Mouse (Mus musculus) embryo, embryonic 10 days (tissue): ENCODE measurements around the gene Cmtr1.
"Not testable (repeated sequence)": the region's sequence is repeated elsewhere in the genome, so short reads cannot be mapped to it uniquely, and the experiment has no call there.

Experiments used
- DNase-seq: peaks from one replicate; pipeline ENCODE4 v3.0.0-alpha.2; 2015; ENCODE audit warnings: low spot score

Gene Cmtr1

DNA sequence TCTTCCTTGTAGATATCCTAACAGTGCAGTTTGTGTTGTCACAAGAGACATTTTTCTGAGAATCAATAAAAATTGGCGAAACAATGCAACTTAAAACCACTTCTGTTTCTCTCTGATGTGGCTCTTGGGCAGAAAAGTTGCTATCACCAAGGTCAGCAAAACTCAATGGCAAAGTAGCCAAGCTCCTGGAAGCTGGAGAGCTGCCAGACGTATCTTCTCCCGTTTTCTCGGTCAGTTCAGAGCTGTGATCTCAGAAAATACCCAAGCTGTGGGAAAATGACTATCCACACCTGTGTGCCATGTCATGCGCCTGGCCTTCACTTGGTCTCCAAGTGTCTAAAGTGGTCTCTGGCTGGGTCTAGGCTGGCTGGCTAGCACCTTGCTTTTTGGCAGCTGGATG, 45.5 kb downstream of the Cmtr1 start:
- DNase-seq, result no peak

GRCm38 (mm10) chr17:29706981-29707545, 46.7 kb downstream of the Cmtr1 start:
- DNase-seq, result no peak

DNA sequence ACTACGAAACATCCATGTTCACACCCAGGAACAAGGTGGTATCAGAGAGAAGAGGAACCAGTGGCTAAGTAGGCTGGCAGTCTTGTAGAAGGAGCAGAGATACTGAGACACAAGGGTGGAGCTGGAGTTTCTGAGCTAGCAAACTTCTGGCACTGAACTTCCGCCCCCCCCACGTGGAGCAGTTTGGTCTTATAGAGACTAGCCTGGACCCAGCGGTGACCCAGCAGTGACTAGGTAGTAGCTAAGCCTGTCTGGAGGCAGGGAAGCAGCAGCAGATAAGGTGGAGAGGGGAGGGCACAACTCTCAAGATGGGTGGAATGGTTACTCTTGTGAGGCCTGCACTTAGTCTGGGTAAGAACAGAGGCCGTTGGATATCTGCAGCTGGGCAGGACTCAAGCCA, 48.4 kb downstream of the Cmtr1 start:
- DNase-seq, result no peak

DNA sequence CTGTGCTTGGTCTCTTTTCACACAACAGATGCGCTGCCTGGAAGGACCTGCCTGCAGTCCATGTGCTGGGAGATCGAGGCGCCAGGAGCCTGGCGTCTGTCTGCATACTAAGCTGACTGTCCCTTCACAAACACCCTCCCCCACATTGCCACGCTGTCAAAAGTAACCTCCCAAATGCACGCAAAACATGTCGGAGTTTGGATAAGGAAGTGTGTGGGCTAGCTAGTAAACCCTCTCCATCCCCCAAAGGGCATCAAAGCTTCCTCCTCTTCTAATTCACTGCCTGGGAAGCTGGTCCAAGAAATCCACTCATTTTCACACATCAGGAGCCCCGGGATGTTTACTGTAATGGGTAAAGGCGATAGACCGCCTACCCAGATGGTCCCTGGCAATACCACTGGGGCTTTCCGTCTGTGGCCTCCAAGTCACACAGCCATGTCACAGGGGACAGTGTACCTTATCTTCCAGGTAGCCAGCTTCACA, 50.2 kb downstream of the Cmtr1 start:
- no peak for DNase-seq

DNA sequence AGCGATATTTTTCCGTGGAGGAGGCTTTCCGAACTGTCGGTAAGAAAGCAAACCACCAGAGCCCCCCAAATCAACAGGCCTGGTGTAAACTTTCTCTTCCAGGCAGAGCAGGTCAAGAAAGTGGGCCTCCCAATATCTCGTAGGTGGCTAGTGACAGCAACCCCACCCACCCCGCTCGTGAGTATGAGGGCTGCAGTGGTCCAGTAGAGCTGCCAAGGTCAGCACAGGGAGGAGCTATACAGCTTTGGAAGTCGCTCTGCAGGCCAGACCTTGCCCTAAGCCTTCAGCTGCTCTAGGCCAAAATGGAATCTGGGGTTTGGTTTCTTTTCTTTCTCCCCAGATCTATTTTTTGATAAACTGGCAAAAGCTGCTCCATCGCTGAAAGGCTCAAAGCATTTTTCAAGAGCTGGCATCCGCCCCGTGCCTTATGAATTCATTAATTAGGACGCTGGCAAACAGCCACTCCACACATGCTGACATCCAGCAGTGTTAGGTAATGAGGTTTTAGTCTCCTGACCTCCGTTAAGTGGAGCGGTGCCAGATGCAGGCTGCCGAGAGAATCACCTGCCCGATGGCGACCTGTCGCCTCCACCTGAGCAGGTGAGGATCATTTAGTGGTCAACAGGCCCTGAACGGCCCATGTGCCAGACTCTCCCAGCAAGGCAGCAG, 50.8 kb downstream of the Cmtr1 start:
- DNase-seq, result no peak

DNA sequence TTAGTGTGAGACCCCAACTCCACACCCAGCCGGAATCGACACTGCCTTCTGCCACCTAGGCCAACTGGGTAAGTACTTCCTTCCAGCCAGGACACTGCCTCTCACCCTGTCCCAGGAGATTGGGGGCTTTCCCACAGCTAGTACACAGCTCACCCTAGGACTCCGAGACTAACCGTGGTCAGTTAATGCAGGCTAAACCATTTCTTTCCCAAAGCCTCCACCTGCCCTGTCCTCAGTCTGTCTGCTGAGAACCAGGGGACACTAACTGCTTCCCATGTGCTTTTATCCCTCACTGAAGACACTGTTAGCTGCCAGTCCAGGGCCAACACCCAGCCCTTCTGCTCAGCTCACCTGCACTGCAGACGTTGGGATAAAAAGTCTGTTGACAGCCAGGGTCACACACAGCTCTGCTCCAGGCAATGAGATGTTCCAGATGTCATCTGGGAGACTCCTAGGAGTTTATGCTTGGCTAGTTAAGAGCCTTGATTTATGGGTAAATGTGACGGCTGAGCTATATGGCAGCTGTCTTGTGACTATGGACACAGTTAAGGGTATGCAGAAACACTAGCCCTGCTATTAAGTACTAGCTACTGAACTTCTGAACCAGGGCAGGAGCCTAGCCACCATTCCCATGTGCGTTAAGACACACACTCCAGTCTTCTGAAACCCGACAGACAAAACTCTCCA, 51.5 kb downstream of the Cmtr1 start:
- no peak for DNase-seq

- no peak for DNase-seq
These were observed 52.2 kb downstream of the Cmtr1 start for GRCm38 (mm10) chr17:29712565-29712964.

DNA sequence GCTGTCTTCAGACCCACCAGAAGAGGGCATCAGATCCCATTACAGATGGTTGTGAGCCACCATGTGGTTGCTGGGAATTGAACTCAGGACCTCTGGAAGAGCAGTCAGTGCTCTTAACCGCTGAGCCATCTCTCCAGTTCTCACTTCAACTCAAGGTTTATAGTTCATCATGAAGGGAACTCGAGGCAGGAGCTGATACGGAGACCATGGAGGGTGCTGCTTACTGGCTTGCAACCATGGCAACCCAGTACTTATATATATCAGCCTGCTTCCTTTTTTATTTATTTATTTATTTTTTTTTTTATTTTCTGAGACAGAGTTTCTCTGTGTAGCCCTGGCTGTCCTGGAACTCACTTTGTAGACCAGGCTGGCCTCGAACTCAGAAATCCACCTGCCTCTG, 53.3 kb downstream of the Cmtr1 start:
- DNase-seq, result not testable (repeated sequence)

- DNase-seq, result peak; percentile 99
These were observed 56.5 kb downstream of the Cmtr1 start, which contains the start of gene Ccdc167 for GRCm38 (mm10) chr17:29716732-29717445. TSS of gene Ccdc167 (minus strand) at chr17:29717044.

GRCm38 (mm10) chr17:29718660-29719059, 58.3 kb downstream of the Cmtr1 start:
- no peak for DNase-seq

GRCm38 (mm10) chr17:29719628-29720575, 59.5 kb downstream of the Cmtr1 start:
- no peak for DNase-seq

DNA sequence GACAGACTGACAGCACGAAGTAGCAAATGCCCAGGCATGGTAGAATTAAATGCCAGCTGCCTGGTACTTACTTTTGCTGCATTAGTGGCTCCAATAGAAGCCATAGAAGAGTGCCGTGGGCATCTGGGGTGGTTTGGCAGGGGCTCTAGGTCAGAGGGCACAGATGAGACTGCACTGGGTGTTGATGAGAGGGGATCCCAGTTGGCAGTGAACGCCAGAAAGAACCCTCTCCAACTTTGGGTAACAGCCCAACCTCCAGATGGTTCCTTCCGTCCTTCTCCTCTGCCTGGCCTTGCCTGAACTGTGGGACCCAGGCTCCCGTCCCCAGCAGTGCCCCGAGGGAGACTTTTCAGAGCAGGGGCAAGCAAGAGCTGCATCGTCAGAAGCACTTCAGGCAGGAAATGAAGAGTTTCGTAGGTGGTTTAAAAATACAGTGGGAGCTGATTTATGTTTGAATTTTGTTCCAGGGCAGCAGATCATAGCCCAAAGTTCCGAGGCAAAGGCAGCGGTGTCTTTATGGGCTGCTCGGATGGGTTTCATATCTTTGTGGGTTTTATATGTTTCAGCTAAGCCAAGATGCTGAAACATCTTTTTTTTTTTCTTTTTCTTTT, 60.5 kb downstream of the Cmtr1 start:
- DNase-seq, result no peak

DNA sequence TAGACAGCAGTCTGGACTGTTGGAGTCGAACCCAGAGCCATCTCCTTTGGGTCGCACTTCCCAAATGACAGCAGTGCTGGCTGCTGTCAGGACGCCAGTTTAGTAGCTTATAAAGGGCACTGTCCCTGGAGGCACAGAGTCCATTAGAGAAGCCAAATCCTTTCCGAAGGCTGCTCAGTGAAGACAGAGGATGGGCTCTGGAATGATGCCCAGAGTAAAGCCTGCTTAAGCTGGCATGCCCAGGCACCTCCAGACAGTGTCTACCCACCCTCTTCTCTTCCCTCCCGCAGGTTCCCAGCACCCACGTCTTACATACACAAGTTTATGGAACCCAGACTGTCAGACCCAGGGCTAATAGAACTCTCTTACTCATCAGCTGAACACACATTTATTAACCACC, 64.2 kb downstream of the Cmtr1 start:
- DNase-seq, result no peak

DNA sequence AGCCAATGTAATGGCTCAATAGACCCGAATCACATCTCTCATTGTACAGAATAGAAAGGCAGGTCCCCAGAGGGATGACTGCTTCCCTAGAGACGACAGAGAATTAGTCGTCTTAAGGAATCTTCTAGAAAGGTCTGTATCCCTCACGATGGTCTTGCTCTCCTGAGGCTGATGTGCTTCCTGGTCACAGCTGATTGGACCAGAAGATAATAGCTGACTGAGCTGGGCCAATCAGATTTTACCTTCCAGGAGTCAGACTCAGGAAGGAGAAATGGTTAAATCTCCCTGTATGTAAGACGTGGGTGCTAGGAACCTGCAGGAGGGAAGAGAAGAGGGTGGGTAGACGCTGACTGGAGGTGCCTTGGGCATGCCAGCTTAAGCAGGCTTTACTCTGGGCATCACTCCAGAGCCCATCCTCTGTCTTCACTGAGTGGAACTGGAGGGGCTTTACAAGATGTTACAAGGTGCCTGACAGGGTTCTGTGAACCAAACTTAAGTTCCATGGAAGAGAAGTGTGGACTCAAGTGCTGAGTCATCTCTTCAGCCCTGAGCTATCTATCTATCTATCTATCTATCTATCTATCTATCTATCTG, 64.7 kb downstream of the Cmtr1 start:
- DNase-seq, result no peak

DNA sequence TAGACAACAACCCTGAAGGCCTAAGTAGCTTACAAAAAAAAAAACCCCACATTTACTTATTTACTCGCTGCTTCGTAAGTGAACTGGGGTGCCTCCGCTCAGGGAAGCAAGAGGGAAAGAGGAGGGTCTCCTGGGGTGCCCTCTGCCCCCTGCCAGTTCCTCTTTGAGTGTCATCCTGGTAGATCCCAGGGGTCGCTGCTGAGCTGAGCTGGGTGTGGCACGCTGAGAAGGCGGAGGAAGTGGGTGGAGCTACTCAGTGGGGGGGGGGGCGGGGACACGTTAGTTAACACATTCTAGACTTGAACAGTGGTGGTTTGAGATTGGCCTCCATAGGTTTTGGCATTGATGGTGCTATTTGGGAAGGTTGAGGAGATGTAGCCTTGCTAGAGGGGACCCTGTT, 67.7 kb downstream of the Cmtr1 start:
- DNase-seq, result no peak

- DNase-seq, result no peak
These were observed 70.3 kb downstream of the Cmtr1 start for GRCm38 (mm10) chr17:29730510-29731265.

DNA sequence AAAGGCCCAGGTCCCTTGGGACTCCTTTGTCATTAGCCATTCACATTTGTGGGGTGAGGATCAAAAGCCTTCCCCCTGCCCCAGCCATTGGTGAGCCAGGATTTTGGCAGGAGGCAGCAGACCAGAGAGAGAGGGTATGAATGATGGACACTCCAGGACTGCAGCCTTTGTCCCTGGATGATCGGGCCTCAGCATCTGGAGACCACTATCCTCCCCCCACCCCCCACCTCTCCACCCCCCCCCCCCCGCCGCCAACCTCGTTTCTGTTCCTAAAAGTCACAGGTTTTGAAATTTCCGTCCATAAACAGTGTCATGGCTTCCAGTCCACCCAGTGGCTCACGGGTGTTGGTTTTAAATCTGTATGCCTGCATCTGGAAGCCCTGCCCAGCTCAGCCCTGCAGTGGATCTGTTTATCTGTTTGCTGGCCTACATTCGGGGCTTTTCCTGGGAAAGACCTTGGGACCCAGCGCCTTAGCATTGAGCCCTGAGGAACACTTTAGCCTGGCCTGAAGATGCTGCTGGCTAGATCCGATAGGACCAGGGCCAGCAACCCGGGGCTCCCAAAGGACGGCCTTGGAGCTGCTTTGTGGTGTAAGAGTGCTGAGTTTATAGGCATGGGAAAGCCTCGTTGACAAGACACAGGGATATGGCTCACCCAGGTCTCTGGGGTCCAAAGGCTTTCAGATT, 71.0 kb downstream of the Cmtr1 start:
- DNase-seq, result no peak

DNA sequence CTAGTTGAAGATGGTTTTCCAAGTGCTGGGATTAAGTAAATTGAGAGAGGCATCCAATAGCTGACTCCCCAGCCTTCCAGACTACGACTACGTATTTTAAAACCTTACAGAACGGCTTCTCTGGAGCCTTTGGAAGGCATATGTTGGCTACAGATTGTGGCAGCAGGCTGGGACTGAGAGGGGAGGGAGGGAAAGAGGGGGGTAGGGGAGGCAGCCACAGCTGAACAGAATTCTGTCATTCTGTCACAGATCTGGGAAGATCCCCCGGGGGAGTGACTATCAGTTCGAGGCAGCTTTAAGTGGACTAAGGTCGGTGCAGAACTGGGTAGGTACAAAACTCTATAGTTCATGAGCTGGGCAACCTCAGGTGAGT, 71.5 kb downstream of the Cmtr1 start:
- DNase-seq, result no peak

- DNase-seq, result no peak
These were observed 72.1 kb downstream of the Cmtr1 start for GRCm38 (mm10) chr17:29732522-29732921.
